Mouse (Mus musculus) forebrain, embryonic 14.5 days (tissue): ENCODE measurements around the gene Dbndd2. TPM values are rescaled to one million over a fixed set of nuclear protein-coding genes. Genes with fewer than 3 reads are reported as not detected.

Source experiments
- ATAC-seq: fragments of 200-750 bp; cut with Nextera tagmentation; 2 replicates; pipeline ENCODE4 v1.8.0; 2017; ENCODE audit warnings: mild to moderate bottlenecking, moderate library complexity
- DNase-seq: peaks from one replicate; pipeline ENCODE4 v3.0.0-alpha.2; 2015; ENCODE audit warnings: low spot score
- H3K27ac ChIP-seq: fragments of 300-500 bp; sonication (generic); 2 replicates; pipeline ENCODE4 v1.5.1; 2014; ENCODE audit warnings: low read depth, mild to moderate bottlenecking, control low read depth, low read length, moderate library complexity
- H3K27me3 ChIP-seq: fragments of 300-500 bp; sonication (generic); replicated peaks from 2 replicates; pipeline ENCODE4 v1.6.1; 2014; ENCODE audit warnings: low read length, control low read depth, mixed read lengths; ENCODE audit not compliant: control insufficient read depth, insufficient read depth
- H3K36me3 ChIP-seq: fragments of 300-500 bp; sonication (generic); 2 replicates; pipeline ENCODE4 v1.6.1; 2014; ENCODE audit warnings: low read length, control low read depth; ENCODE audit not compliant: control insufficient read depth, insufficient read depth
- H3K4me1 ChIP-seq: fragments of 300-500 bp; sonication (generic); 2 replicates; pipeline ENCODE4 v1.6.1; 2014; ENCODE audit warnings: antibody characterized with exemption, low read length, control low read depth; ENCODE audit not compliant: control insufficient read depth, insufficient read depth
- H3K4me2 ChIP-seq: fragments of 300-500 bp; sonication (generic); 2 replicates; pipeline ENCODE4 v1.6.1; 2014; ENCODE audit warnings: mild to moderate bottlenecking, control low read depth, low read length
- H3K4me3 ChIP-seq: fragments of 300-500 bp; sonication (generic); 2 replicates; pipeline ENCODE4 v1.5.1; 2014; ENCODE audit warnings: low read depth, low read length, control low read depth
- H3K9ac ChIP-seq: fragments of 300-500 bp; sonication (generic); 2 replicates; pipeline ENCODE4 v1.6.1; 2014; ENCODE audit warnings: mild to moderate bottlenecking, low read length, control low read depth, moderate library complexity
- H3K9me3 ChIP-seq: fragments of 300-500 bp; sonication (generic); replicated peaks from 2 replicates; pipeline ENCODE4 v1.6.1; 2016; ENCODE audit warnings: low read length, control low read depth, mixed read lengths; ENCODE audit not compliant: control insufficient read depth
- WGBS: fragments of 180-500 bp; shearing (Covaris S2); extraction: QIAGEN DNeasy Blood & Tissue Kit; methylation state at CpG from one replicate; pipeline ENCODE4 v1.1.7; 2014; 5-methylcytosine and 5-hydroxymethylcytosine counted together
- polyA plus RNA-seq: library from polyadenylated mRNA; unstranded; fragments of >200 nt; fragmentation: Nextera tagmentation; extraction: Ambion mirVana; gene quantifications from 2 replicates; pipeline ENCODE4 v1.2.1, GENCODE M21; 2014

Dbndd2 gene
- polyA plus RNA-seq, 1 experiment from 2014 or later, result 3.5 TPM

- Histone ChIP-seq H3K27me3 (no peaks in the 10 kb centered on the region), H3K4me1 (no peaks in the 10 kb centered on the region), H3K36me3 (no peaks in the 10 kb centered on the region), H3K4me2 (no peak overlapping the region), H3K9ac (no peak overlapping the region), H3K27ac (0 out of 2 replicates have a peak overlapping the region, but pooled peaks have one; percentile 21), H3K4me3 (no peak overlapping the region), H3K9me3 (no peaks in the 10 kb centered on the region)
- ATAC-seq (no peak), DNase-seq (peak; percentile 23)
- 28% methylated on average over 10 of the region's 10 CpGs for WGBS
Measured at GRCm38 (mm10) chr2:164517485-164518221, 31.7 kb downstream of the Dbndd2 start.

- H3K4me3 ChIP-seq, result no peak overlapping the region
- H3K27ac ChIP-seq, result 0 out of 2 replicates have a peak overlapping the region, but pooled peaks have one; percentile 21
- DNase-seq (peak; percentile 65), ATAC-seq (peak; percentile 29; the same call in 1 of the 2 replicates)
- no peak overlapping the region for H3K9ac ChIP-seq
- no peaks in the 10 kb centered on the region for H3K27me3 ChIP-seq
- no peaks in the 10 kb centered on the region for H3K36me3 ChIP-seq
- H3K4me1 ChIP-seq, result no peaks in the 10 kb centered on the region
- H3K9me3 ChIP-seq, result no peaks in the 10 kb centered on the region
- H3K4me2 ChIP-seq, result no peak overlapping the region
- WGBS, result 46% methylated on average over 11 of the region's 11 CpGs
Measured at GRCm38 (mm10) chr2:164518266-164519170, 32.6 kb downstream of the Dbndd2 start.

- ATAC-seq (peak; percentile 46), DNase-seq (peak; percentile 20)
- Histone ChIP-seq H3K9ac (no peak overlapping the region), H3K36me3 (no peaks in the 10 kb centered on the region), H3K4me3 (no peak overlapping the region), H3K4me1 (no peaks in the 10 kb centered on the region), H3K9me3 (no peaks in the 10 kb centered on the region), H3K27ac (no peak overlapping the region), H3K27me3 (no peaks in the 10 kb centered on the region), H3K4me2 (no peak overlapping the region)
- 63% methylated on average over 6 of the region's 6 CpGs for WGBS
Measured at GRCm38 (mm10) chr2:164519171-164519526, 33.2 kb downstream of the Dbndd2 start.

- no peaks in the 10 kb centered on the region for H3K4me1 ChIP-seq
- no peak for ATAC-seq
- H3K36me3 ChIP-seq, result no peaks in the 10 kb centered on the region
- H3K9me3 ChIP-seq, result no peaks in the 10 kb centered on the region
- no peaks in the 10 kb centered on the region for H3K27me3 ChIP-seq
- peak; percentile 22 for DNase-seq
- WGBS, result 14% methylated on average over 3 of the region's 3 CpGs
- no peak overlapping the region for H3K4me3 ChIP-seq
- no peak overlapping the region for H3K27ac ChIP-seq
- no peak overlapping the region for H3K9ac ChIP-seq
- H3K4me2 ChIP-seq, result no peak overlapping the region
Measured at GRCm38 (mm10) chr2:164520782-164521181, 34.9 kb downstream of the Dbndd2 start.

GRCm38 (mm10) chr2:164521841-164522240, 35.9 kb downstream of the Dbndd2 start:
- DNase-seq (no peak), ATAC-seq (no peak)
- Histone ChIP-seq H3K4me2 (peak overlapping the region; percentile 8; the same call in 1 of the 2 replicates), H3K4me3 (no peak overlapping the region), H3K27me3 (no peaks in the 10 kb centered on the region), H3K9me3 (no peaks in the 10 kb centered on the region), H3K36me3 (no peaks in the 10 kb centered on the region), H3K27ac (no peak overlapping the region), H3K4me1 (no peaks in the 10 kb centered on the region), H3K9ac (no peak overlapping the region)
- WGBS, result 16% methylated on average over 11 of the region's 11 CpGs

GRCm38 (mm10) chr2:164522280-164522679, 36.4 kb downstream of the Dbndd2 start:
- WGBS, result 28% methylated on average over 8 of the region's 8 CpGs
- H3K4me1 ChIP-seq, result no peaks in the 10 kb centered on the region
- H3K4me2 ChIP-seq, result no peak overlapping the region; the same call in 1 of the 2 replicates
- 0 out of 2 replicates have a peak, but pooled peaks cover 2% of the 10 kb centered on the region for H3K9me3 ChIP-seq
- no peak overlapping the region for H3K27ac ChIP-seq
- no peaks in the 10 kb centered on the region for H3K27me3 ChIP-seq
- DNase-seq (no peak), ATAC-seq (no peak)
- H3K36me3 ChIP-seq, result no peaks in the 10 kb centered on the region
- H3K9ac ChIP-seq, result no peak overlapping the region
- H3K4me3 ChIP-seq, result no peak overlapping the region

GRCm38 (mm10) chr2:164523301-164523773, 37.4 kb downstream of the Dbndd2 start:
- no peak overlapping the region for H3K9ac ChIP-seq
- no peaks in the 10 kb centered on the region for H3K36me3 ChIP-seq
- H3K9me3 ChIP-seq, result 0 out of 2 replicates have a peak, but pooled peaks cover 2% of the 10 kb centered on the region
- H3K27ac ChIP-seq, result no peak overlapping the region
- ATAC-seq (no peak), DNase-seq (peak; percentile 9)
- H3K4me1 ChIP-seq, result no peaks in the 10 kb centered on the region
- H3K4me2 ChIP-seq, result no peak overlapping the region
- no peak overlapping the region for H3K4me3 ChIP-seq
- H3K27me3 ChIP-seq, result no peaks in the 10 kb centered on the region
- 77% methylated on average over 10 of the region's 10 CpGs for WGBS

GRCm38 (mm10) chr2:164528557-164528956, 42.7 kb downstream of the Dbndd2 start:
- ATAC-seq (no peak), DNase-seq (no peak)
- WGBS, result 71% methylated on average over 5 of the region's 5 CpGs
- Histone ChIP-seq H3K36me3 (no peaks in the 10 kb centered on the region), H3K4me2 (no peak overlapping the region), H3K4me1 (no peaks in the 10 kb centered on the region), H3K27ac (no peak overlapping the region), H3K27me3 (no peaks in the 10 kb centered on the region), H3K9me3 (0 out of 2 replicates have a peak, but pooled peaks cover 2% of the 10 kb centered on the region), H3K9ac (no peak overlapping the region), H3K4me3 (no peak overlapping the region)
